Mouse (Mus musculus) brain, embryonic 14.5 days (tissue): ENCODE results near the gene Ptprn.
A peak's percentile ranks its signal among the peaks of the same experiment; 100 is the strongest.

Experiments
- CTCF ChIP-seq: fragments of 200-500 bp; IDR thresholded peaks from 2 replicates; pipeline ENCODE4 v1.5.1; 2012; ENCODE audit warnings: inconsistent platforms, mild to moderate bottlenecking, moderate library complexity, borderline replicate concordance; ENCODE audit not compliant: insufficient read depth, insufficient read length; ENCODE audit errors: extremely low read depth
- POLR2A ChIP-seq: fragments of 200-500 bp; IDR thresholded peaks from 2 replicates; pipeline ENCODE4 v1.6.1; 2012; ENCODE audit warnings: mild to moderate bottlenecking, inconsistent platforms, borderline replicate concordance; ENCODE audit not compliant: poor library complexity, insufficient read depth, insufficient read length, severe bottlenecking; ENCODE audit errors: extremely low read depth

- TF ChIP-seq CTCF (peak; percentile 30; the same call in 1 of the 2 replicates), POLR2A (no peak)
Measured at GRCm38 (mm10) chr1:75219531-75219930, 44.8 kb downstream of the Ptprn start, which contains the start of gene Tuba4a.
